Mouse (Mus musculus): Measurements from ENCODE around the gene Mcidas.

DNA sequence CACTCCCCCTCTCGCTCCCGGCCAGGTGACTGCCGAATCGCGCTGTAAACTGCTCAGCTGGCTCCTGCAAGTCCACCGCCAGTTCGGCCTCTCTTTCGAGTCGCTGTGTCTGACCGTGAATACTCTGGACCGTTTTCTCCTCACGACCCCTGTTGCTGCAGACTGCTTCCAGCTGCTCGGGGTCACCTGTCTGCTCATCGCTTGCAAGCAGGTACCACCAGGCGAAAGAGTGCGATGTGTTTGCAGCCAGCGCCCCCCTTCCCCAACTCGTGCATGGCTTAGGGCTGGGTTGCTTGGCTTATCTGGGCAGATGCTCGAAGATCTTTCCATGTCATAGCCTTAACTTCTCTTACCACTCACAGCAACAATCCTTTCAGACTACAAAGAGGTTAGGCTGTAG is 4.8 kb upstream of the Mcidas start:
- TF ChIP-seq CTCF (conservative IDR thresholded peaks at IDR 0.05; ENCODE audit: low read length) (no peak), NANOG (IDR thresholded peaks at IDR 0.05; ENCODE audit: borderline replicate concordance, low read length) (no peak)
